Mouse (Mus musculus): ENCODE results near the gene St3gal6.

DNA sequence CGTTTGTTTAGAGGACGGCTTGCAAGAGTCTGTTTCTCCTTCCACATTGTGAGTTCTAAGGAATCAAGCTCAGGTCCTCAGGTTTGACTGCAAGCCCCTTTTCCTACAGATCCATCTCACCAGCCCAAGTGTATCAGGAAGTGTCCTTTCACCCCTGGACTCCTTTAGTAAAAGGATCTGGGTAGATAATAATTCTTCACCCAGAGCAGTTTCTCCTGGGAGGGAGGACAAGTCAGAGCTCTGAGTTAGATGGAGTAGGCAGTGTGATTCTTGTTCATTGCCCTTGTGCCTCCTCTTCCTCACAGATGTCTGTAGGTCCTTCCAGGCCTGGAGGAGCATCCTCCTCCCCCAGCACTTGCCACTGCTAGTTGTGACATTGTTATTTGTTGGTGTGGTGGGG lies 61.5 kb downstream of the St3gal6 start:
- no peak for TF ChIP-seq ZC3H11A (IDR thresholded peaks at IDR 0.05; ENCODE audit: borderline replicate concordance, low read depth, low read length)
- no peak for TF ChIP-seq MAFK (IDR thresholded peaks at IDR 0.05; ENCODE audit: insufficient read depth, low read depth, low read length)
- TF ChIP-seq CHD2 (IDR thresholded peaks at IDR 0.05; ENCODE audit: low read depth, low read length): no peak
